Mouse (Mus musculus): ENCODE results near the gene Slc30a1.

Gene Slc30a1

GRCm38 (mm10) chr1:191945341-191945740, 38.8 kb downstream of the Slc30a1 start:
- DNase-seq (ENCODE audit: low read depth, low spot score): no peak

DNA sequence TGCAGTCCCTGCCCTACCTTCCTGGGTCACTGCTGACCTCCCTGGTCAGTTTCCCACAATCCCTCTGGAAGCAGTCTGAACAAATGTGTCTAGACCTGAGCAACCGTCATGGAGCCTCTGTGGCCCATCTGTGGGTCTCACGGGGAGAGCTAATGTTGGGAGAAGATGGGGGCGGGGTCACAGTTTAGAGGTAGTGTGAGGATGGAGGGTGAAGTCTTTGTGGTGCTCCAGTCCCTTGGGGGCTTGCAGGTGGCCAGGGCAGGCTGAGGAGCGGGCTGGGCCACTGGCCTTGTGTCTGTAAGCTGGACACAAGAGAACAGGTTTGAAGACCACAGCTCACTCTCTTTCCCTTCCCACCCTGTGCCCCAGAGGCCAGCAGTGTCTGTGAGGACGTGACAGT, 39.2 kb downstream of the Slc30a1 start:
- no peak for DNase-seq (ENCODE audit: low read depth, low spot score)

DNA sequence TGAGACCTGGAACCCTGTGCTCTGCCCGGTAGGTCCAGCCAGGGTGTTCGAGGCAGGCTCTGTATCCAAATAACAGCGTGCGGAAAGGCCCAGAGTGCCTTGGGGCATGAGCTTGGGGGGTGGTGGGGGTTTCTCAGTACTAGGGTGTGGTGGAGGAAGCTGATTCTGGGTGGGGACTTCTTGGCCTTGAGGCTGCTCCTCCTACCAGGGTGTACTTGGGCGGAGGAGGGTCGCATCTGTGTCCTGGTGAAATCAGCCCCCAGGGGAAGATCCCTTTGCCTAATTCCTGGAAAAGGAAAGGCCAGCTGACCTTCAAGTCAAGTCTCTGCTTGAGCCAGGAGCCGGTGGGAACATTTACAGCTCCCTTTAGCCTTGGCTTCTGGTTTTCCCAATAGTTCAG, 39.7 kb downstream of the Slc30a1 start:
- DNase-seq (ENCODE audit: low read depth, low spot score): no peak

DNA sequence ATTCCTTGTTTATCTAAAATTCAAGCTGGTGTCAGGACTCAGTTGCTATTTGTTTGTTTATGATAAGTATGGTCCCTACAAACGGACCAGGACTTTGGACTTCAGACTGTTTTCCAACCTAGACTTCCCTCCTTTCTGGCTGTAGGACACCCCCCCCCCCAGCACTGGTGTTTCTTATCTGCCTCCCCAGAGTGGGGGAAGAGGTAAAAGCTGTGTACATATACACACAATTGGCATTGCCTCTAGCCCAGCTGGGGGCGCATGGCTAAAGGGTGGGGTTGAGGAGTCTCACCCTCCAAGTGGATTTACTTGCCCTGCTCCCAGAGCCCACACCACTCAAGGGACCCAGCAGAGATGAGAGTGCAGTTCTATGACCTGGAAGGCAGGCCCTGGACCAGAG, 40.3 kb downstream of the Slc30a1 start:
- no peak for DNase-seq (ENCODE audit: low read depth, low spot score)

- DNase-seq (ENCODE audit: low read depth, low spot score): no peak
Observed at GRCm38 (mm10) chr1:191947796-191948195, 41.2 kb downstream of the Slc30a1 start.

DNA sequence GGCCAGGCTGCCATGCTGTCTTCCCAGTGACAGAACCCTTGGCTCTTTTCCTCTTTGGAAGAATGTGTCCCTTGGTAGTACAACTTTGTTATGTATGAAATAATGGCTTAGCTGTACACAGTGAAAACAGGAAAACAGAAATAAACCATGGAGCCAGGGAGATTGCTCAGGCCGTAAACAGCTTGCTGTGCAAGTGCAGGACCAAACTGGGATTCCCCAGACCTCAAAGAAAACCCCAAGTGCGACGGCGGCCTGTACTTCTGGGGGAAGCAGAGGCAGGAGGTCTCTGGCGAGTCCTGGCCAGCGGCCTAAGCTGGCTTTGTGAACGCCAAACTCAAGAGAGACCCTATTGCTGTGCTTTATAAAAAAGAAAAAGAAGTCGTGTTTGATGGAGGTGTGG, 42.0 kb downstream of the Slc30a1 start:
- DNase-seq (ENCODE audit: low read depth, low spot score): no peak

GRCm38 (mm10) chr1:191950611-191951010, 44.0 kb downstream of the Slc30a1 start:
- DNase-seq (ENCODE audit: low read depth, low spot score): no peak

DNA sequence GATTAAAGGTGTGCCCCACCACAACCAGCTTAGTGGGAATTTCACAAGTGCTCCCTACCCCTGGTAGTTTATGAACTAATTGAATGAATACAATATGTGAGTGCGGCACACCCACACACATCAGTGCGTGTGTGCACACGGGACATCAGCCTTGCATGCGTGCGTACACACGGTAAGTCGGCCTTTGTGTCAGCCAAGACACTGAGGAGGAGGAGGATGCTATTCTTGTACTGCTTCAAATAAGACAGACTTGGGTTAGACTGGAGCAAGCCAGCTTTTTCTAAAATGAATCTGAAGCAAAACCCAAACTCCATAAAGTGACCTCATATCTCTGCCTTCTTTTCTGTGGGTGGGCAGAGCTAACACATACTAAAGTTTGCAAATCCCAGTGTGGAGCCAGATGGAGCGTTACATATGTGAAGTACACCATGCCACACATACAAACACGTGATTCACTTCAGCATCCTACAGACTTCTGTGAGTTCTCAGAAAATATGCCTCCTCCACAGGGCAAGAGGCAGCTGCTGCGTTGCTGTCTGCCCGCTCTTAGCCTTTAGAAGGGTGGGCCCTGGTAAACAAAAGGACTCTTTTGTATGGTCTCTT, 46.3 kb downstream of the Slc30a1 start:
- DNase-seq (ENCODE audit: low read depth, low spot score): no peak

- peak; percentile 48 for DNase-seq (ENCODE audit: low read depth, low spot score)
Observed at GRCm38 (mm10) chr1:191955101-191955500, 48.5 kb downstream of the Slc30a1 start.

- DNase-seq (ENCODE audit: low read depth, low spot score): peak; percentile 59
Observed at GRCm38 (mm10) chr1:191956261-191956660, 49.7 kb downstream of the Slc30a1 start.

DNA sequence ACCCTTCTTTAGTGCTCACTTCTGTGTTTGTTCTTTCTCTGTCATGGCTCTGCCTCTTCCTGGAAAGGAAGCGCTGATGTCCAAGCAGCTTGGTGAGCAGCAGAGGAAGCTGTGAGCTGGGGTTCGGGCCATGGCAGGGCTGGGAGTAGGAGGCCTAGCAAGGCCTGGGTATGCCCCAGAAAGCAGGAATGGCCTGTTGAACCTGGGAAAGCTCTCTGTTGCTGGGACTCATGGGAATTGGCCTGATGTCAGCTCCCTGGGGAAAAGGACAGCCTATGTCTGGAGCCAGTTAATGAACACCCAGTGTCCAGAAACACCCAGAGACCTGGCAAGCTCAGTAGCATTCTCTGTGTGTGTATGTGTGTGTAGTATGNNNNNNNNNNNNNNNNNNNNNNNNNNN, 50.3 kb downstream of the Slc30a1 start:
- DNase-seq (ENCODE audit: low read depth, low spot score): no peak

DNA sequence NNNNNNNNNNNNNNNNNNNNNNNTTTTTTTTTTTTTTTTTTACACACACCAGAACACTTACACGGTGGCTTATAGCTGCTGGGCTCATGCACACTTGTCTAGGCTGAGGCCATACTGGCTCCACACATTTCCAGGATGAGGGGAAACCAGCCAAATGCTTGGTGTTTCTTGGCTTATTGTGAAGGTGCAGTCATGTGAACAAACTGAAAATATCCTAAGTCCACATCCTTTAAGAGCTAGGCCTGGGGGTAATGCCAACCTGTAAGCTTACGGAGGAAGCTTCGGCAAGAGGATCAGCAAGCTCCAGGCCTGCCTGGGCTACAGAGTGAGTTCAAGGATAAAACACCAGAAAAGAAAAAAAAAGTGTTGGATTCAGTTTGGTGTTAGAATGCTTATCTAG, 50.8 kb downstream of the Slc30a1 start:
- DNase-seq (ENCODE audit: low read depth, low spot score): no peak

GRCm38 (mm10) chr1:191960946-191961345, 54.4 kb downstream of the Slc30a1 start:
- DNase-seq (ENCODE audit: low read depth, low spot score): no peak
